10 mouse cellular contexts compared by ENCODE assay signal in the genomic region with DNA sequence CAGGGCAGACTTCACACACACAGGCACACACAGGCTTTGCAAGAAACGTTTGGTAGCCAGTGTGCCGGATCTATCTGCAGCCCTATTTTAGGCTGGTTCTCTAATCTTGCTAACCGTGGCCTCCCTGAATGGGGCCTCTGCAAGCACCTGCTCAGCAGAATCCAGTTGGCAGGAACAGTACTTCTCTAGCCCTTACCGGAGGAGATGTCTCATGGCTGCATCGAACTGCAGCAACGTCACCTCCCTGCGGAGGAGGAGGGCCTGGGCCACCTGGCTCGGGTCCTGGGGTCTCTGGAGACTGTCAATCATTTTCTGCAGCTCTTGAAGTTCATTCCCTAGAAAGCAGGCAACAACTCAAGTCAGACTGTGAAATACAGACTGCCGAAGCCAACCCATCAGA.
DNase-seq lines count a peak whose midpoint lies in the region; ATAC-seq and TF ChIP-seq lines count a peak whose summit lies in the region.
"Had no signal": no experiment of that assay in that cellular context is flagged by ENCODE, and none has a peak within 500 bp of the region (broad histone marks: within the 10 kb centered on the region; RNA-seq: fewer than 3 reads in every experiment).

No protein-coding gene starts in this region.

- peaks cover 13% of the 10 kb centered on the region; the same call in 1 of the 2 replicates for H3K4me1 ChIP-seq in cerebellum, adult 2 months (ENCODE audit: control insufficient read depth, insufficient read depth, low read length)
- no peaks in the 10 kb centered on the region for H3K4me1 ChIP-seq in heart, adult 2 months (ENCODE audit: control insufficient read depth, insufficient read depth, low read length)
- H3K4me1 ChIP-seq in hindbrain, embryonic 12.5 days, result no peaks in the 10 kb centered on the region

- no peaks in the 10 kb centered on the region for H3K36me3 ChIP-seq in heart, adult 2 months (ENCODE audit: control insufficient read depth, insufficient read depth, low read length)
- H3K36me3 ChIP-seq in myocyte (ENCODE audit: control insufficient read depth, insufficient read depth), result no peaks in the 10 kb centered on the region
- no peaks in the 10 kb centered on the region for H3K36me3 ChIP-seq in hindbrain, embryonic 12.5 days
- H3K36me3 ChIP-seq: limb, embryonic 15.5 days had no signal

- TF ChIP-seq POLR2A in cerebellum, adult 2 months (IDR thresholded peaks at IDR 0.05; ENCODE audit: borderline replicate concordance, insufficient read depth, low read length), result no peak
- no peak for TF ChIP-seq POLR2A in heart, adult 2 months (IDR thresholded peaks at IDR 0.05; ENCODE audit: insufficient read depth, low read depth, low read length)
- no peak for TF ChIP-seq POLR2A in myocyte (IDR thresholded peaks at IDR 0.05; ENCODE audit: insufficient read length, low read depth)

- no peak overlapping the region for H3K9ac ChIP-seq in heart, adult 2 months (ENCODE audit: low read depth, low read length)
- no peak overlapping the region for H3K9ac ChIP-seq in hindbrain, embryonic 12.5 days
- H3K9ac ChIP-seq: limb, embryonic 15.5 days had no signal

- H3K79me2 ChIP-seq in heart, adult 2 months (replicated peaks; ENCODE audit: control insufficient read depth, insufficient read depth, low read length), result no peaks in the 10 kb centered on the region
- H3K79me2 ChIP-seq in myocyte (ENCODE audit: control insufficient read depth, insufficient read depth), result no peaks in the 10 kb centered on the region

- intact Hi-C loops in heart, adult 2 months (cut with DNase I), result loop anchor here (5.0 kb wide), 1 partner anchor 76 kb away; no protein-coding TSS in a partner anchor

- peak; percentile 68 for DNase-seq in gastrocnemius, adult 18-20 months (ENCODE audit: low spot score)
- no peak for DNase-seq in gastrocnemius, postnatal 4 days (ENCODE audit: low spot score in 2 of 2)
- peak; percentile 65 to 78 for DNase-seq in cerebellum, adult 2 months
- peak; percentile 30 to 50 for DNase-seq in heart, adult 2 months
- no peak for DNase-seq in right cerebral cortex, postnatal 36 days (ENCODE audit: low spot score in 2 of 2)

- H3ac ChIP-seq in myocyte (ENCODE audit: control insufficient read depth, insufficient read length), result no peak overlapping the region

- no peaks in the 10 kb centered on the region for H3K27me3 ChIP-seq in cerebellum, adult 2 months (ENCODE audit: control insufficient read depth, insufficient read depth, low read length)
- H3K27me3 ChIP-seq in heart, adult 2 months (ENCODE audit: control insufficient read depth, insufficient read depth, low read length), result no peaks in the 10 kb centered on the region
- no peaks in the 10 kb centered on the region for H3K27me3 ChIP-seq in myocyte (ENCODE audit: control insufficient read depth, insufficient read depth, insufficient read length)
- H3K27me3 ChIP-seq in hindbrain, embryonic 12.5 days, result no peaks in the 10 kb centered on the region
- H3K27me3 ChIP-seq: limb, embryonic 15.5 days; megakaryocyte, embryonic 14.5 days had no signal

- no peak overlapping the region; the same call in 1 of the 2 replicates for H3K27ac ChIP-seq in cerebellum, adult 2 months (ENCODE audit: insufficient read depth, low read length)
- no peak overlapping the region for H3K27ac ChIP-seq in heart, adult 2 months
- H3K27ac ChIP-seq in hindbrain, embryonic 12.5 days, result no peak overlapping the region
- H3K27ac ChIP-seq: limb, embryonic 15.5 days had no signal

- no peak for TF ChIP-seq CTCF in cerebellum, adult 2 months (IDR thresholded peaks at IDR 0.05; ENCODE audit: borderline replicate concordance, insufficient read depth, low read depth, low read length)
- TF ChIP-seq CTCF in heart, adult 2 months (IDR thresholded peaks at IDR 0.05), result no peak

- H3K9me3 ChIP-seq in hindbrain, embryonic 12.5 days (replicated peaks), result no peaks in the 10 kb centered on the region
- H3K9me3 ChIP-seq: limb, embryonic 15.5 days; megakaryocyte, embryonic 14.5 days had no signal

- H3K4me2 ChIP-seq in myocyte (ENCODE audit: low read depth), result no peak overlapping the region
- no peak overlapping the region for H3K4me2 ChIP-seq in hindbrain, embryonic 12.5 days (replicated peaks)
- H3K4me2 ChIP-seq: limb, embryonic 15.5 days had no signal

- peak overlapping the region; percentile 10 for H3K4me3 ChIP-seq in cerebellum, adult 2 months (replicated peaks; ENCODE audit: insufficient read depth, low read depth, low read length)
- H3K4me3 ChIP-seq in heart, adult 2 months, result no peak overlapping the region
- no peak overlapping the region for H3K4me3 ChIP-seq in myocyte
- H3K4me3 ChIP-seq in hindbrain, embryonic 12.5 days, result no peak overlapping the region
- H3K4me3 ChIP-seq: limb, embryonic 15.5 days; megakaryocyte, embryonic 14.5 days had no signal

- no peak for TF ChIP-seq EP300 in heart, adult 2 months (IDR thresholded peaks at IDR 0.05; ENCODE audit: insufficient read depth, low read depth, low read length)

- WGBS in cerebellum, adult 2 months, result 17% methylated on average over 9 of the region's 9 CpGs
- 33% methylated on average over 9 of the region's 9 CpGs for WGBS in heart, adult 2 months
- 65% methylated on average over 9 of the region's 9 CpGs for WGBS in hindbrain, embryonic 12.5 days

- ATAC-seq in inflammation-experienced regulatory T-cells, adult 6 months, result no peak
- no peak for ATAC-seq in hindbrain, embryonic 12.5 days (ENCODE audit: low FRiP score)

TF ChIP-seq in myocyte, 11 proteins besides CTCF, POLR2A, EP300 and RAD21:
- no peak for TF ChIP-seq CEBPB (IDR thresholded peaks at IDR 0.05; ENCODE audit: insufficient read depth, poor library complexity, severe bottlenecking)
- no peak for TF ChIP-seq REST (IDR thresholded peaks at IDR 0.05; ENCODE audit: insufficient read depth, insufficient read length)
- TF ChIP-seq TCF12 (IDR thresholded peaks at IDR 0.05; ENCODE audit: insufficient read depth, poor library complexity, severe bottlenecking), result peak; percentile 33
- peak; percentile 29 to 55 (median 49) for TF ChIP-seq MYOD1 (IDR thresholded peaks at IDR 0.05; ENCODE audit: control insufficient read depth in 1 of 3, insufficient read length in 2 of 3, low read depth in 2 of 3)
- no peak for TF ChIP-seq POLR2AphosphoS2 (IDR thresholded peaks at IDR 0.05; ENCODE audit: insufficient read length, low read depth)
- no peak for TF ChIP-seq TCF3 (IDR thresholded peaks at IDR 0.05; ENCODE audit: insufficient read length, low read depth)
- no peak for TF ChIP-seq USF1 (IDR thresholded peaks at IDR 0.05; ENCODE audit: low read depth)
- peak; percentile 5 to 62 (median 6) for TF ChIP-seq MYOG (IDR thresholded peaks at IDR 0.05; ENCODE audit: control insufficient read depth in 1 of 3, insufficient read depth in 1 of 3, insufficient read length in 2 of 3, low read depth in 2 of 3)
- no peak for TF ChIP-seq SRF (IDR thresholded peaks at IDR 0.05; ENCODE audit: control insufficient read depth, insufficient read length, low read depth)
- TF ChIP-seq E2F4 (IDR thresholded peaks at IDR 0.05; ENCODE audit: insufficient read depth), result no peak
- TF ChIP-seq MAX (IDR thresholded peaks at IDR 0.05; ENCODE audit: low read depth), result no peak

Comparison
In these comparisons a context has a peak if more than half of its experiments do, and no peak if none do; other contexts are left out.
1. DNase-seq: peak in gastrocnemius, adult 18-20 months (single experiment), cerebellum, adult 2 months (2 of 2) and heart, adult 2 months (2 of 2); none in gastrocnemius, postnatal 4 days (0 of 2) and right cerebral cortex, postnatal 36 days (0 of 2).